Mouse (Mus musculus): Measurements from ENCODE around the gene Igfbp1. TPM values are rescaled to one million over a fixed set of nuclear protein-coding genes. Genes with fewer than 3 reads are reported as not detected.

Igfbp1 gene
- polyA plus RNA-seq, 1 experiment from 2014 or later, result 0.19 TPM

GRCm38 (mm10) chr11:7250415-7250814 is 52.8 kb downstream of the Igfbp1 start:
- Histone ChIP-seq H3K4me2 (ENCODE audit: low read length) (no peak overlapping the region), H3K36me3 (ENCODE audit: control insufficient read depth, insufficient read depth, low read length) (no peaks in the 10 kb centered on the region), H3K27ac (ENCODE audit: low read depth, low read length) (no peak overlapping the region), H3K9me3 (replicated peaks; ENCODE audit: control insufficient read depth, low read length) (no peaks in the 10 kb centered on the region), H3K4me3 (ENCODE audit: low read depth, low read length) (no peak overlapping the region), H3K4me1 (ENCODE audit: control insufficient read depth, insufficient read depth, low read length) (no peaks in the 10 kb centered on the region), H3K9ac (ENCODE audit: low read length) (no peak overlapping the region), H3K27me3 (replicated peaks; ENCODE audit: control insufficient read depth, insufficient read depth, low read length) (no peaks in the 10 kb centered on the region)
- 94% methylated on average over 2 of the region's 2 CpGs for WGBS
- ATAC-seq (no peak), DNase-seq (ENCODE audit: low spot score) (no peak)

GRCm38 (mm10) chr11:7250870-7251269 is 53.3 kb downstream of the Igfbp1 start:
- no peaks in the 10 kb centered on the region for H3K27me3 ChIP-seq (replicated peaks; ENCODE audit: control insufficient read depth, insufficient read depth, low read length)
- ATAC-seq, result no peak

More at GRCm38 (mm10) chr11:7250870-7251269, 53.3 kb downstream of the Igfbp1 start:
- Histone ChIP-seq H3K4me2 (ENCODE audit: low read length) (no peak overlapping the region), H3K27ac (ENCODE audit: low read depth, low read length) (no peak overlapping the region), H3K36me3 (ENCODE audit: control insufficient read depth, insufficient read depth, low read length) (no peaks in the 10 kb centered on the region), H3K9me3 (replicated peaks; ENCODE audit: control insufficient read depth, low read length) (no peaks in the 10 kb centered on the region), H3K9ac (ENCODE audit: low read length) (no peak overlapping the region), H3K4me3 (ENCODE audit: low read depth, low read length) (no peak overlapping the region), H3K4me1 (ENCODE audit: control insufficient read depth, insufficient read depth, low read length) (no peaks in the 10 kb centered on the region)
- 93% methylated on average over 5 of the region's 5 CpGs for WGBS
- DNase-seq (ENCODE audit: low spot score), result no peak

Other genes starting within 250 kb of the Igfbp1 start
- gene Adcy1, start 134.3 kb upstream of the Igfbp1 start, polyA plus RNA-seq (2014; fragmentation: Nextera tagmentation; extraction: Ambion mirVana), result 5.0 and 7.9 TPM in 2 replicates
- not detected in 2 replicates for gene Gm11985, start 9.2 kb upstream of the Igfbp1 start, polyA plus RNA-seq (2014; fragmentation: Nextera tagmentation; extraction: Ambion mirVana)
- gene Igfbp3, start 16.1 kb downstream of the Igfbp1 start, polyA plus RNA-seq (2014; fragmentation: Nextera tagmentation; extraction: Ambion mirVana), result 29.7 and 35.5 TPM in 2 replicates

Data from forebrain, embryonic 14.5 days (tissue).